Mouse (Mus musculus) megakaryocyte, embryonic 14.5 days (primary cell): ENCODE data around the gene Mrpl41. TPM values are rescaled to one million over a fixed set of nuclear protein-coding genes. Genes with fewer than 3 reads are reported as not detected.

Experiments
- H3K27me3 ChIP-seq: replicated peaks from 2 replicates; pipeline ENCODE3; 2012; ENCODE audit warnings: inconsistent platforms
- H3K36me3 ChIP-seq: replicated peaks from 2 replicates; pipeline ENCODE3; 2012; ENCODE audit warnings: low read length, inconsistent platforms, mixed read lengths
- H3K4me1 ChIP-seq: 2 replicates; pipeline ENCODE4 v1.6.1; 2012; ENCODE audit warnings: inconsistent platforms
- H3K4me3 ChIP-seq: replicated peaks from 2 replicates; pipeline ENCODE3; 2012; ENCODE audit warnings: moderate library complexity, mild to moderate bottlenecking, inconsistent platforms
- H3K9me3 ChIP-seq: 2 replicates; pipeline ENCODE4 v1.6.1; 2012; ENCODE audit warnings: inconsistent platforms
- FLI1 ChIP-seq: IDR thresholded peaks from 2 replicates; pipeline ENCODE4 v1.6.1; 2012; ENCODE audit warnings: low read length, inconsistent platforms, mixed read lengths
- GATA1 ChIP-seq: IDR thresholded peaks from 3 replicates; pipeline ENCODE4 v1.6.1; 2012; ENCODE audit warnings: mixed read lengths, low read length, inconsistent platforms, borderline replicate concordance
- polyA plus RNA-seq: library from polyadenylated mRNA; stranded (reverse); fragments of >175 nt; gene quantifications from 2 replicates; pipeline ENCODE4 v1.2.3, GENCODE M21; 2012; ENCODE audit warnings: low replicate concordance; ENCODE audit not compliant: insufficient read depth

Mrpl41 gene
- polyA plus RNA-seq = 26.6 and 65.1 TPM in 2 replicates

DNA sequence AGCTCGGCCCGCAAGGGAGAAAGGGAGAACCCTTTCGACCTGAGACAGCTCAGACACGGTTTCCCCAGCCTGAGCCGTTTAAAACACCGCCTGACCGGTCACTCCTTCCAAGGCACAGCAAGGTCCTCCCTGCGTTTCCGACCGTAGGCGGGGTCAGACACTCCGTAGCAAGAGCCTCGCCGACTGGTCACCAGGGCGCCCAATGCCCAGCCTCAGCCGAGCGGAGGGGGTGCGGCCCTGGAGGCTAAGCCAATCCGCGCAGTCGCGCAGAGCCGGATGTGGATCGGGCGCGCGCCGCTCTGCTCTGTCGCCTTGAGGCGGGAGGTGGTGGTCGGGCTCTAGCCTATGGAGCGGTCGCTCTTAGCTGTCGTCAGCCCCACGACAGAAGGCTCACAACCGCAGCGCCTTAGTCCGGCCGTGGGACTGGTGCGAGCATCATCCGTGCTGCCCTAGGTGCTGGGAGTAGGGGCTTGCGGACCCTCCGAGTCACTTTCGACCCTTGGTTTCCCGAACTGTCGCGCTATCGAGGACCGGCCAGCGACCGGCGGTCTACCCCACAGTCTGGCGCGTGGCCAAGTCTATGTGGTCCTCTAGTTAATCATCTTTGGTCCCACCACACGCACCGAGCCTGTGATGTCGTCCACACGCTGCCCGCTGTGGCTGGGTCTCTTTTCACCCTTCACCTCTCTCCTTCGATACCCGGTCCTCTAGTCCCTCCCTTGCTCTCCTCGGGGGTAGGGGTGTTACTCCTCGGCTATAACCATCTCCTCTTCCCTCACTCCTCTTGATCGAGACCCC, at the start of gene Mrpl41:
Mrpl41 (minus strand) TSS at position 193 of the 798 bp plus-strand sequence.
- Histone ChIP-seq H3K4me3 (peak within 1 kb of the TSS; percentile 97), H3K27me3 (no peaks in the 10 kb centered on the region), H3K4me1 (peaks cover 42% of the 10 kb centered on the region), H3K36me3 (peaks cover 36% of the 10 kb centered on the region), H3K9me3 (no peaks in the 10 kb centered on the region)
- peak; percentile 19; the same call in 1 of the 2 replicates for TF ChIP-seq FLI1
- TF ChIP-seq GATA1 = no peak

- TF ChIP-seq FLI1 (no peak), GATA1 (no peak)
- no peaks in the 10 kb centered on the region for H3K27me3 ChIP-seq
- peaks cover 16% of the 10 kb centered on the region for H3K4me1 ChIP-seq
- H3K36me3 ChIP-seq = peaks cover 58% of the 10 kb centered on the region
- H3K4me3 ChIP-seq = no peak overlapping the region
- no peaks in the 10 kb centered on the region for H3K9me3 ChIP-seq
Observed at GRCm38 (mm10) chr2:25022678-25023077, 47.8 kb upstream of the Mrpl41 start.

- Histone ChIP-seq H3K4me1 (peaks cover 3% of the 10 kb centered on the region; the same call in 1 of the 2 replicates), H3K36me3 (peaks cover 28% of the 10 kb centered on the region), H3K27me3 (no peaks in the 10 kb centered on the region), H3K9me3 (no peaks in the 10 kb centered on the region), H3K4me3 (no peak overlapping the region)
- TF ChIP-seq GATA1 (no peak), FLI1 (no peak)
Observed at GRCm38 (mm10) chr2:25008250-25008649, 33.4 kb upstream of the Mrpl41 start.

DNA sequence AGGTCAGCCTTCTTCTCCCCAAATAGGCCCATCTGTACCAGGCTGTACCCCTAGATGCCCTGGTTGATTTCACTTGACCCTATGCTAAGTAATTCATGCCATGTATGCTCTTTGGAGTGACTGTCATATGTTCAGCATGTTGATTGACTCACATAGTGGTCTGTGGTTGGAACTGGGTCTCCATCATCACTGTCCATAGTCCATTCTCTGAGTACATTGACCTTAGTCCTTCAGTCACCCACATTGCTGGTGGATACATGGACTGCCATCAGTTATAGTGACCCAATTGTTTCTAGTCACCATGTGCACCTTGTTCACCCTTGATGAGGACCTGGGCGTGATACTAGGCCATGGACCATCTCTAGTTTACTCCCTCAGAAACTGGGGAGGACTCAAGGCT, 31.9 kb upstream of the Mrpl41 start:
- Histone ChIP-seq H3K9me3 (no peaks in the 10 kb centered on the region), H3K27me3 (no peaks in the 10 kb centered on the region), H3K36me3 (peaks cover 34% of the 10 kb centered on the region), H3K4me1 (peaks cover 3% of the 10 kb centered on the region; the same call in 1 of the 2 replicates), H3K4me3 (no peak overlapping the region)
- TF ChIP-seq FLI1 = no peak
- TF ChIP-seq GATA1 = no peak

DNA sequence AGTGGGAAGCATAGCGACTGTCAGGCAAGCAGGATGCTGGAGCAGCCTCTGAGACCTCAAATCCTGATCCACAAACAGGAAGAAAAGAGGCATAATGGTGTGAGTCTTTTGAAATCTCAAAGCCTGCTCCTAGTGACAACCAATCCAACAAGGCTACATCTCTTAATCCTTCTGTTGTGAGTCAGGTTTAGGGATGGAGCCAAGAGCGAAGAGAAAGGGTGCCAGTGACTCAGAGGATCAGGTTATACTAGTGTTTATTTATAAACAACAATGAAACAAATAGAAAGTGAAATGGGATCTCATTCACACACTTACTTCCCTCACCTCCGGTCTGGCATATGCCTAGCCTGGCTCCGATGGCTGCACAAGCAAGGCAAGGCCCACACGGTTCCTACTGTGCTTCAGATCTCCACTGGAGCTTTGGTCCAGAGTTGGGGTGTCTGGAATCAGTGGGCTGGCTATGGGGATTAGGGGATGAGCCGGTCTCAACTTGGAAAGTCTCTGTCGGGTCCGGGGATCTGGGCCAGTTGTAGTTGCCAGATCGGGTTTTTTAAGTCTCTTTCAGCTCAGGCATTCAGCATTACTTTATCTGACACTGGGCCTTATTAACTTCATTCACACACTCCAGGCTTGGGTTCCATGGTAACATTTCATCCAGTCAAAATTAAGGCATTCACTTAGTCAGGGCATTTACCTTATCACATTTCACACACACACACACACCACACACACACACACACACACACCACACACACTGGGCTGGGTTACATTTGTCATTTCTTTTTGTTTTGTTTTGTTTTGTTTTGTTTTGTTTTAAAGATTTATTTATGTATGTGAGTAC, 29.3 kb upstream of the Mrpl41 start:
- no peak overlapping the region for H3K4me3 ChIP-seq
- TF ChIP-seq FLI1 (no peak), GATA1 (no peak)

DNA sequence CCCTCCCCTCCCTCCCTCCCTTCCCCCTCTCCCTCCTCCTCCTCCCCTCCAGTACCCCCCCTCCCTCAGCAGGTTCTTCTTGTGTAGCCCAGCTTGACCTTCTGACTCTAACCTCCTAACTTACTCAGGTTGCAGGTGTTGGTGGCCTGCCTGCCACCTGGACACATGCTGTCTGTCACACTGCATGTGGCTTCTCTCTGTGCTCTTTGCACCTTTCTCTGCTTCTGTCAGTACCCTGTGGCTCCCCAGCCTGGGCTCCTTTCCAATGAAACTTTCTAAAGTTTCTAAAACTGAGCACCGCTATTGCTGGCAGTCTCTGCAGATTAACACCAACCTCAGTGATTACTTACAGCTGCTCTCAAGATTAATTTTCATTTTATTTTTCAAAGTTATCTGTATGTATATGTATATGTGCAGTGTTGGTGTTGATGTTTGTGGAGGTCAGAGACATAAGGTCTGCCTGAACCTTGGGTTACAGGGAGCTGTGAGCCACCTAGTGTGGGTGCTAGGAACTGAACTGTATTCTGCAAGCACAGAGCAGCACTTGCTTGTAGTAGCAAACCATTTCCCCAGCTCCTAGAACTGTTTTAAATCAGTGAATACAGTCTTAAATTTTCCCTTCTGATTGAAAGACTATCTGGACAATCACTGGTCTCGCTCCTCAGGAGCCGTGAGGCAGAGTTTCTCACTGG, 25.8 kb upstream of the Mrpl41 start:
- Histone ChIP-seq H3K4me1 (peaks cover 1% of the 10 kb centered on the region; the same call in 1 of the 2 replicates), H3K4me3 (no peak overlapping the region), H3K9me3 (no peaks in the 10 kb centered on the region), H3K27me3 (no peaks in the 10 kb centered on the region), H3K36me3 (peaks cover 67% of the 10 kb centered on the region)
- no peak for TF ChIP-seq GATA1
- no peak for TF ChIP-seq FLI1

More for the DNA sequence above, 29.3 kb upstream of the Mrpl41 start:
- Histone ChIP-seq H3K4me1 (peaks cover 3% of the 10 kb centered on the region; the same call in 1 of the 2 replicates), H3K9me3 (no peaks in the 10 kb centered on the region), H3K36me3 (peaks cover 39% of the 10 kb centered on the region), H3K27me3 (no peaks in the 10 kb centered on the region)

GRCm38 (mm10) chr2:24996471-24996870, 21.6 kb upstream of the Mrpl41 start:
- Histone ChIP-seq H3K36me3 (peaks cover 56% of the 10 kb centered on the region), H3K27me3 (no peaks in the 10 kb centered on the region), H3K4me3 (no peak overlapping the region), H3K4me1 (peaks cover 12% of the 10 kb centered on the region), H3K9me3 (no peaks in the 10 kb centered on the region)
- TF ChIP-seq GATA1 (no peak), FLI1 (no peak)

GRCm38 (mm10) chr2:24995332-24995731, 20.4 kb upstream of the Mrpl41 start:
- TF ChIP-seq FLI1 = no peak
- no peak for TF ChIP-seq GATA1
- no peaks in the 10 kb centered on the region for H3K9me3 ChIP-seq
- H3K27me3 ChIP-seq = no peaks in the 10 kb centered on the region
- peaks cover 59% of the 10 kb centered on the region for H3K36me3 ChIP-seq
- peaks cover 12% of the 10 kb centered on the region for H3K4me1 ChIP-seq
- no peak overlapping the region for H3K4me3 ChIP-seq

- no peaks in the 10 kb centered on the region for H3K9me3 ChIP-seq
- H3K4me3 ChIP-seq = no peak overlapping the region
- H3K4me1 ChIP-seq = peaks cover 9% of the 10 kb centered on the region
- no peak for TF ChIP-seq FLI1
- no peak for TF ChIP-seq GATA1
- peaks cover 70% of the 10 kb centered on the region for H3K36me3 ChIP-seq
- no peaks in the 10 kb centered on the region for H3K27me3 ChIP-seq
Observed at GRCm38 (mm10) chr2:24987762-24988161, 12.9 kb upstream of the Mrpl41 start.

GRCm38 (mm10) chr2:24976960-24977359, 2.1 kb upstream of the Mrpl41 start:
- TF ChIP-seq FLI1 = no peak
- no peak for TF ChIP-seq GATA1
- Histone ChIP-seq H3K9me3 (no peaks in the 10 kb centered on the region), H3K4me3 (peak overlapping the region; percentile 97), H3K36me3 (peaks cover 36% of the 10 kb centered on the region), H3K4me1 (peaks cover 38% of the 10 kb centered on the region), H3K27me3 (no peaks in the 10 kb centered on the region)
